ENCODE assay signal across 8 mouse cellular contexts in the genomic region with DNA sequence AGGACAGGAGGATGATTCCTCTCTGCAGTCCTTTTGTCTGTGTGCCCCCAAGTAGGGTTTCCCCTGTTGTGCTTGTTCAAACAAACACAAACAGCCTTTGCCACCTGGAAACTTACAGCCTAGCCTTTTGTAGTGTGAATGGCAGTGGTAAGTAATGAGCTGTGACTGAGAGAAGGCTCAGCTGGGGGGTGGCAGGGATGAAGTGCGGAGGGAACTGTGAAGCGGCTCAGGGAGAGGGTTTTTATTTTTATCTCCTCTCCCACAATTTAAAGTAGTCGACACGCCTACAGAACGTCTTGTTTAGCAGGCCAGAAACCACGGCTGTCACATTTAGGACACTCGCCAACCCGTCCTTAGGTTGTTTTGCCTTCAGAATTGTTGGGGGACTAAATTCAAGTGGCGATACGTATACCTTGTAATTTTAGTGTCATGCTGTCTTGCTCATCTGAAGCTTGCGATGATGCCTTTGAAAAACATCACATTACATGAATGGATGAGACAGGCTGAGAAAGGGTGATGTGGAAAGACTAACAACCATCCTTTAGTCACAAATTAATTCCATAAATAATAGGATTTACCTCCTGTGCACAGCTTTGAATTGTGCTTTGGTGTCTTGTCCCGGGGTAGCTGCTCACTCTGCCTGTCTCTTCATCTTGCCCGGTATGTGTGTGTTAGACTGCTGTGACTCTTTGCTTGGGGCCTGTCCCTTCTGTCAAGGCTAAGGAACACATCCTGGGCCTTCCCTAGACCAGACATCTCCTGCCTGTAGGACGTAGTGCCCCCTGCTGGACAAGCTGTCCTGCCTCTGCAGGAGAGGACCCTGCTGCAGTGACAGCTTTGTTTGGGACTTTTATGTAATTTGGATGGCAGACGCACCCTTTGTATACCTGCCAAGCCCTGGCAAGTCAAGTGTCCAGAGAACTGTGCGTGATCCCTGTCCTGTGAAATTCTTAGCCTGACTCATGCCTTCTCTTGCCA.
A peak's percentile ranks its signal among the peaks of the same experiment; 100 is the strongest.
DNase-seq lines count a peak whose midpoint lies in the region; ATAC-seq and TF ChIP-seq lines count a peak whose summit lies in the region.

No protein-coding gene starts in this region.

- no peak for TF ChIP-seq POLR2A in embryonic fibroblast, embryonic 13.5 days (IDR thresholded peaks at IDR 0.05; ENCODE audit: low read depth, low read length)

- peak; percentile 33; the same call in 1 of the 2 replicates for ATAC-seq in heart, embryonic 12.5 days (ENCODE audit: insufficient number of reproducible peaks, low FRiP score)
- ATAC-seq in kidney, embryonic 16.5 days (ENCODE audit: low FRiP score, low TSS enrichment): peak; percentile 78; the same call in 1 of the 2 replicates
- peak; percentile 62; the same call in 1 of the 2 replicates for ATAC-seq in liver, embryonic 11.5 days (replicated peaks; ENCODE audit: low FRiP score)
- peak; percentile 54; the same call in 1 of the 2 replicates for ATAC-seq in stomach, postnatal 0 days (ENCODE audit: low FRiP score, low TSS enrichment)

- no peaks in the 10 kb centered on the region for H3K9me3 ChIP-seq in heart, embryonic 12.5 days (replicated peaks)
- no peaks in the 10 kb centered on the region for H3K9me3 ChIP-seq in kidney, embryonic 16.5 days (ENCODE audit: low read length)
- no peaks in the 10 kb centered on the region for H3K9me3 ChIP-seq in liver, embryonic 11.5 days (ENCODE audit: control insufficient read depth, low read length)
- H3K9me3 ChIP-seq in stomach, postnatal 0 days (ENCODE audit: control insufficient read depth, low read length): no peaks in the 10 kb centered on the region

- H3K4me1 ChIP-seq in embryonic fibroblast, embryonic 13.5 days (ENCODE audit: control insufficient read depth, insufficient read depth, low read length): peaks cover 15% of the 10 kb centered on the region
- H3K4me1 ChIP-seq in heart, embryonic 12.5 days (replicated peaks): peaks cover 10% of the 10 kb centered on the region
- peaks cover 8% of the 10 kb centered on the region for H3K4me1 ChIP-seq in kidney, embryonic 16.5 days (ENCODE audit: insufficient read depth, low read length)
- H3K4me1 ChIP-seq in liver, embryonic 11.5 days (replicated peaks; ENCODE audit: control insufficient read depth, insufficient read depth, low read length): no peaks in the 10 kb centered on the region
- H3K4me1 ChIP-seq in stomach, postnatal 0 days (replicated peaks; ENCODE audit: control insufficient read depth, insufficient read depth): 0 out of 2 replicates have a peak, but pooled peaks cover 2% of the 10 kb centered on the region

- no peaks in the 10 kb centered on the region for H3K36me3 ChIP-seq in heart, embryonic 12.5 days
- no peaks in the 10 kb centered on the region for H3K36me3 ChIP-seq in kidney, embryonic 16.5 days (ENCODE audit: insufficient read depth, low read length)
- H3K36me3 ChIP-seq in liver, embryonic 11.5 days (ENCODE audit: control insufficient read depth, insufficient read depth, low read length): no peaks in the 10 kb centered on the region
- no peaks in the 10 kb centered on the region for H3K36me3 ChIP-seq in stomach, postnatal 0 days (ENCODE audit: control insufficient read depth, insufficient read depth, low read length)

- no peak overlapping the region for H3K9ac ChIP-seq in heart, embryonic 12.5 days
- no peak overlapping the region for H3K9ac ChIP-seq in kidney, embryonic 16.5 days (replicated peaks; ENCODE audit: low read length)
- H3K9ac ChIP-seq in liver, embryonic 11.5 days (ENCODE audit: low read depth, low read length): no peak overlapping the region
- no peak overlapping the region for H3K9ac ChIP-seq in stomach, postnatal 0 days (ENCODE audit: low read length)

- peak overlapping the region; percentile 32 for H3K4me2 ChIP-seq in heart, embryonic 12.5 days
- H3K4me2 ChIP-seq in kidney, embryonic 16.5 days (replicated peaks; ENCODE audit: low read depth, low read length): no peak overlapping the region
- H3K4me2 ChIP-seq in liver, embryonic 11.5 days: no peak overlapping the region
- H3K4me2 ChIP-seq in stomach, postnatal 0 days (replicated peaks; ENCODE audit: low read depth): no peak overlapping the region

- TF ChIP-seq EP300 in stomach, postnatal 0 days (optimal IDR thresholded peaks at IDR 0.05): no peak

- no peak overlapping the region for H3K4me3 ChIP-seq in embryonic fibroblast, embryonic 13.5 days (ENCODE audit: insufficient read depth, low read length)
- no peak overlapping the region for H3K4me3 ChIP-seq in heart, embryonic 12.5 days
- H3K4me3 ChIP-seq in kidney, embryonic 16.5 days (ENCODE audit: low read length): no peak overlapping the region
- H3K4me3 ChIP-seq in liver, embryonic 11.5 days (ENCODE audit: low read depth, low read length): no peak overlapping the region
- no peak overlapping the region for H3K4me3 ChIP-seq in stomach, postnatal 0 days (ENCODE audit: low read depth, low read length)

- peak; percentile 88; the same call in 1 of the 2 replicates for TF ChIP-seq CTCF in embryonic fibroblast, embryonic 13.5 days (IDR thresholded peaks at IDR 0.05; ENCODE audit: borderline replicate concordance, insufficient read depth, low read length)
- peak; percentile 86 for TF ChIP-seq CTCF in stomach, postnatal 0 days (IDR thresholded peaks at IDR 0.05; ENCODE audit: low read depth)

- H3K27ac ChIP-seq in embryonic fibroblast, embryonic 13.5 days (ENCODE audit: insufficient read depth, low read length): peak overlapping the region; percentile 14
- no peak overlapping the region for H3K27ac ChIP-seq in heart, embryonic 12.5 days (ENCODE audit: poor library complexity, severe bottlenecking)
- 0 out of 2 replicates have a peak overlapping the region, but pooled peaks have one; percentile 0 for H3K27ac ChIP-seq in kidney, embryonic 16.5 days (ENCODE audit: low read length)
- H3K27ac ChIP-seq in liver, embryonic 11.5 days (ENCODE audit: low read depth, low read length): no peak overlapping the region
- peak overlapping the region; percentile 35; the same call in 1 of the 2 replicates for H3K27ac ChIP-seq in stomach, postnatal 0 days (replicated peaks)

- DNase-seq in 3134 (ENCODE audit: extremely low read depth, insufficient read length, low spot score): peak; percentile 49
- DNase-seq in adrenal gland, postnatal 10 days: peak; percentile 88
- DNase-seq in liver, embryonic 11.5 days (ENCODE audit: low spot score): no peak
- DNase-seq in neural tube, embryonic 10.5 days (ENCODE audit: extremely low spot score, low spot score): peak; percentile 64
- DNase-seq in stomach, postnatal 0 days (ENCODE audit: low spot score): peak; percentile 65

- 36% methylated on average over 16 of the region's 16 CpGs for WGBS in heart, embryonic 12.5 days
- 28% methylated on average over 16 of the region's 16 CpGs for WGBS in kidney, embryonic 16.5 days
- 42% methylated on average over 16 of the region's 16 CpGs for WGBS in liver, embryonic 11.5 days
- 47% methylated on average over 16 of the region's 16 CpGs for WGBS in stomach, postnatal 0 days

- no peaks in the 10 kb centered on the region for H3K27me3 ChIP-seq in heart, embryonic 12.5 days (replicated peaks)
- H3K27me3 ChIP-seq in kidney, embryonic 16.5 days (ENCODE audit: insufficient read depth, low read length): no peaks in the 10 kb centered on the region
- no peaks in the 10 kb centered on the region for H3K27me3 ChIP-seq in liver, embryonic 11.5 days (replicated peaks; ENCODE audit: control insufficient read depth, insufficient read depth, low read length)
- no peaks in the 10 kb centered on the region for H3K27me3 ChIP-seq in stomach, postnatal 0 days (ENCODE audit: control insufficient read depth, insufficient read depth, low read length)

Comparison
In these comparisons a context has a peak if more than half of its experiments do, and no peak if none do; other contexts are left out.
1. H3K27ac ChIP-seq: peak in embryonic fibroblast, embryonic 13.5 days (single experiment), kidney, embryonic 16.5 days (single experiment) and stomach, postnatal 0 days (single experiment); none in heart, embryonic 12.5 days (single experiment) and liver, embryonic 11.5 days (single experiment).
2. Peak in every context shown above with its lines, with median percentiles within 50 percentile points of each other: ATAC-seq.